Mouse (Mus musculus): ENCODE results near the gene Dnm3. TPM values are rescaled to one million over a fixed set of nuclear protein-coding genes. Genes with fewer than 3 reads are reported as not detected.

Dnm3 gene
- polyA plus RNA-seq, 1 experiment, result 0.09 TPM

DNA sequence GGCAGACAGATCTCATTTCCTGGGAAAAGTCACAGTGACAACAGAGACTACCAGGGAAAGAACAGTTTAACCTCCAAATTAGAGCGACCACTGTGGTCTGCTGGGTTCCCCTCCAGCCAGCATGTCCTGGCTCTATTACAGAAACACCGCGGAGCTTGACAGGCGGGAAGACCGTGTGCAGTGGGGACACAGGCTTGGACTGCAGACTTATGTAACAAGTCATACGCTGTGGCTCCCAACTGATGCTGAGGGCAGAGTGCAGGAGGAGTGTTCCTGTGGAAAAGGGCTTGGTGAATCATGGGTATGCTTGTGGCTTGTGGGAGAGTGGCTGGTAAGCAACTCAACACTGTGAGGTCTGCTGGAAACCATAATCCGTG, 368.4 kb downstream of the Dnm3 start:
- no peak for TF ChIP-seq GATA1 (IDR thresholded peaks at IDR 0.05; ENCODE audit: low read length)

GRCm38 (mm10) chr1:162108726-162109436, 369.0 kb downstream of the Dnm3 start:
- TF ChIP-seq GATA1 (IDR thresholded peaks at IDR 0.05; ENCODE audit: low read length), result no peak

GRCm38 (mm10) chr1:162108181-162108671, 369.6 kb downstream of the Dnm3 start:
- no peak for TF ChIP-seq GATA1 (IDR thresholded peaks at IDR 0.05; ENCODE audit: low read length)

- no peak for TF ChIP-seq GATA1 (IDR thresholded peaks at IDR 0.05; ENCODE audit: low read length)
These were observed 370.7 kb downstream of the Dnm3 start for GRCm38 (mm10) chr1:162107011-162107606.

GRCm38 (mm10) chr1:162100961-162101830, 376.6 kb downstream of the Dnm3 start:
- TF ChIP-seq GATA1 (IDR thresholded peaks at IDR 0.05; ENCODE audit: low read length), result no peak

- no peak for TF ChIP-seq GATA1 (IDR thresholded peaks at IDR 0.05; ENCODE audit: low read length)
These were observed 377.6 kb downstream of the Dnm3 start for GRCm38 (mm10) chr1:162100033-162100820.

DNA sequence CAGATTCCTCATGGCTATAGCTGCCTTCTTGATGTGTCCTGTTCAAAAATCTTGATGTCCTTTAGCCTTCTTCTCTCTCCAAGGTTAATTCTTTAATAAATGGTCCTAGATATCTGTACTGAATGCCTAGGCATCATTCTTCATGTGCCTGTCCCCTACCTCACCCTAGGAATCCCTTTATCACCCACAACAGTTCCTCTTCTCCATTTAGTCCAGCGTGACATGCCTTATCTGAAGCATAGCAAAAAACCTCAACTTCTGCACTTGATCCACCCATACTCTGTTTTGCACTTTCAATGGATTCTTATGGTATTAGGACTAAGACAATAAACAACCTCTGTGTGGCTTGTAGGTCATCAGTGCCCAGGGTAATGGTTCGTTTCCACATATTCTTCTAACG, 378.6 kb downstream of the Dnm3 start:
- no peak for TF ChIP-seq GATA1 (IDR thresholded peaks at IDR 0.05; ENCODE audit: low read length)

DNA sequence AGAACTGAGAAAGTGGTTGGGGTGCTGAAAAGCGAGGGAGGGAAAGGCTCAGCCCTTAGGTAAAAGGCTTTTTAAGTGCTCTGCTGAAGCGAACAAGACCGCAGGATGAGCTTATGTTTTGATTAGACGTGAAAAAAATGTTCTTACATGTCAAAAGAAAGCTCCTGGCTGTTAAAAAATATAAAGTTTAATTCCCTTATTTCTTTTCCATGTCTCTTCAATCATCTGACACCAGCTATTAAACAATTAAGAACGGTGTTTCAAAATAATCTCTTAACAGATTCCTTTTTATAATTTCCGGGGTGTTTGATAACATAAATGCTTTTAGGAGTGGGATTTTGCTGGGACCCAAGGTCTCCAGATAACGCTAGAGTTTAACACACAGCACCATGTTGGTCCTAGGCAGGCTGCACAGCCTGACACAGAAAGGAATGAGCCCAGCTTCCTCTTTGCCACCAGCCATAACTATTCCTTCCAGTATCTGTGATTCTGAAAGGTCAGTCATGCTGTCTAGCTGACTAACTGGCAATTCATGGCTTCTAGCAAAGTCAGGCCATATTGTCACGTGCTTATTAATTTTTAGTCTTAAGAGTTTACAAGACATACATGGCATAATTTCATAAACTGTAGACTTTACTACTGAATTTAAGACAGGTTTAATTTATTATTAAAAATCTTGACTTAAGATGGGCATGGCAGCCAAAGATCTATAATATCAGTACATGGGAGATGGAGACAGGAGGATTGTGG, 383.1 kb downstream of the Dnm3 start:
- no peak for TF ChIP-seq GATA1 (IDR thresholded peaks at IDR 0.05; ENCODE audit: low read length)

DNA sequence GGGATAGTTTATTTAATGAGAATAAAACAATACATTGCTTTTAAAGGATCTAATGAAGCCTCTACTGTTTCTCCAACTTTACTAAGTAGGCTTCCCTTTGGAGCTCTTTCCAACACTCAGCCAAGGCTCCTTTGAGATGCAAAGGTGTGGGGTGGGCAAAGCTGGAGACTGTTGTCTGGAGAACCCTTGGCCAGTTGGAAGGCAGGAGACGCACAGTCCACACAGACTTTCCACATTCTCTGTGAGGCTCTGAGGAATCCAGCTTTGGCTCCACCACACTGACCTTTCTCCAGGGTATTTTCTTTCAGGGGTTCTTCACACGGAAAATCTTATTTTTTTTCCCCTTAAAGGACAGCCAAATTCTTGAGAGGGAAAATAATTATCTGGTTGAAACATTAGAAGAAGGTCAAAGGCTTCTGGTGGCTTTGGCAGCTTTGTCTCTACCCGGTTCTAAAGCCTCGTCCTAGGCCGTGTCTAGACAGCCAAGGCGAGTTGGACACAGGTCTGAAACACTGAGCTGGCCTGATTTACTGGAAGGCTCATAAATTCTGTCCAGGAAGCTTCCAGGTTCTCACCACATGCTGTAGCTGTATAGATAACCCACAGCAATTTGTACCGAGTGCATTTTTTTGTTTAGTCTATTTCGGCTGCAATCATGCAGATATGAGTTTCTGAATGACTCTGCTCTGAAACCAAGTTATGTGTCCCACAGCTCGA, 383.9 kb downstream of the Dnm3 start:
- TF ChIP-seq GATA1 (IDR thresholded peaks at IDR 0.05; ENCODE audit: low read length), result no peak

DNA sequence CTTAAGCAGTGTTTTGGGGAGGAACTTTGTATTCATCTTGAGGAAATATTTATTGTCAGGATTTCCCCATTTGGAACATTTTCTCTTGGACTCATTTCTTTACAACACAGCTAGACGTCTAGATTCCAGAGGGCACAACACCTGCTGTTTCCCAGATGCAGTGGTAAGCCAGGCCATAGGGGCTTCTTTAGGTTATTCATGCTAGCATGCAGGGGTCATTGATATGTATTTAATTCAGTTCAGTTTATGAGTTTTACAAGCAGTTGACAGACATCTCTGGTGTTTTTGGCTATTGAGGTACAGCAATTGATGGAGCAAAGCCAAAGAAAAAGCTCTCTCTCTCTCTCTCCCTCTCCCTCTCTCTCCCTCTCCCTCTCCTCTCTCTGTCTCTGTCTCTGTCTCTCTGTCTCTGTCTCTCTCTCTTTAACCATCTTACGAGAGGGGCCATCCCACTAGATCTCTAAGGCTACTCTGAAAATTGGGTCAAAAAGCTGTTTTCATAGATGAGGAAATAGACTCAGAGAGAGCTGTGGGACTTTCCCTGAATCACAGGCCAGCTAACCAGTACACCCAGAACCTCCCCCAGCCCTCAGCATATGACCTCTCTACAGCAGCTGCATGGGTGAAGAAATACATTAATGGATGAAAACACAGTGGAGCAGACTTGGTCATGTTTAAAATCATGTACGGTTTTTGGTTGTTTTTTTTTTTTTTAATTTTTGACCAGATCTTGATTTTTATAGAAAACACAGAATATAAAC, 384.8 kb downstream of the Dnm3 start:
- no peak for TF ChIP-seq GATA1 (IDR thresholded peaks at IDR 0.05; ENCODE audit: low read length)

GRCm38 (mm10) chr1:162092401-162092800, 385.4 kb downstream of the Dnm3 start:
- no peak for TF ChIP-seq GATA1 (IDR thresholded peaks at IDR 0.05; ENCODE audit: low read length)

GRCm38 (mm10) chr1:162083886-162084478, 393.9 kb downstream of the Dnm3 start:
- no peak for TF ChIP-seq GATA1 (IDR thresholded peaks at IDR 0.05; ENCODE audit: low read length)

- TF ChIP-seq GATA1 (IDR thresholded peaks at IDR 0.05; ENCODE audit: low read length), result no peak
These were observed 394.5 kb downstream of the Dnm3 start for GRCm38 (mm10) chr1:162083354-162083753.
